Mouse (Mus musculus): ENCODE data around the gene Iba57. TPM values are rescaled to one million over a fixed set of nuclear protein-coding genes. Genes with fewer than 3 reads are reported as not detected.

Gene Iba57
- polyA plus RNA-seq, 1 experiment from 2014 or later = 2.0 TPM

- Histone ChIP-seq H3K27ac (ENCODE audit: low read depth, low read length) (no peak within 1 kb of the TSS), H3K9ac (ENCODE audit: low read depth, low read length) (peak within 1 kb of the TSS; percentile 75), H3K36me3 (ENCODE audit: control insufficient read depth, insufficient read depth, low read length) (0 out of 2 replicates have a peak, but pooled peaks cover 2% of the 10 kb centered on the region), H3K4me3 (ENCODE audit: low read depth, low read length) (peak within 1 kb of the TSS; percentile 83), H3K4me1 (replicated peaks; ENCODE audit: control insufficient read depth, insufficient read depth, low read length) (no peaks in the 10 kb centered on the region; the same call in 1 of the 2 replicates), H3K9me3 (ENCODE audit: control insufficient read depth, low read length) (no peaks in the 10 kb centered on the region), H3K4me2 (replicated peaks; ENCODE audit: low read depth, low read length) (peak within 1 kb of the TSS; percentile 84), H3K27me3 (ENCODE audit: control insufficient read depth, insufficient read depth, low read length) (no peaks in the 10 kb centered on the region)
- DNase-seq (ENCODE audit: low spot score) (peak; percentile 98), ATAC-seq (ENCODE audit: low FRiP score) (peak; percentile 91)
- under 1% methylated on average over 63 of the region's 63 CpGs for WGBS
Observed at GRCm38 (mm10) chr11:59202081-59202995, 38.8 kb upstream of the Iba57 start, which contains the start of gene Mrpl55. Mrpl55 (plus strand) TSS chr11:59202486.

GRCm38 (mm10) chr11:59201216-59202002 lies 37.9 kb upstream of the Iba57 start:
- Histone ChIP-seq H3K27me3 (ENCODE audit: control insufficient read depth, insufficient read depth, low read length) (no peaks in the 10 kb centered on the region), H3K9me3 (ENCODE audit: control insufficient read depth, low read length) (no peaks in the 10 kb centered on the region), H3K9ac (ENCODE audit: low read depth, low read length) (peak overlapping the region; percentile 75; the same call in 1 of the 2 replicates), H3K27ac (ENCODE audit: low read depth, low read length) (no peak overlapping the region), H3K4me3 (ENCODE audit: low read depth, low read length) (peak overlapping the region; percentile 83), H3K36me3 (ENCODE audit: control insufficient read depth, insufficient read depth, low read length) (0 out of 2 replicates have a peak, but pooled peaks cover 2% of the 10 kb centered on the region), H3K4me1 (replicated peaks; ENCODE audit: control insufficient read depth, insufficient read depth, low read length) (no peaks in the 10 kb centered on the region; the same call in 1 of the 2 replicates), H3K4me2 (replicated peaks; ENCODE audit: low read depth, low read length) (peak overlapping the region; percentile 84)
- 35% methylated on average over 16 of the region's 16 CpGs for WGBS
- no peak for DNase-seq (ENCODE audit: low spot score)
- peak; percentile 8; the same call in 1 of the 2 replicates for ATAC-seq (ENCODE audit: low FRiP score)

- no peak overlapping the region for H3K4me3 ChIP-seq (ENCODE audit: low read depth, low read length)
- H3K9me3 ChIP-seq (ENCODE audit: control insufficient read depth, low read length) = no peaks in the 10 kb centered on the region
- no peaks in the 10 kb centered on the region for H3K27me3 ChIP-seq (ENCODE audit: control insufficient read depth, insufficient read depth, low read length)
- no peak for ATAC-seq (ENCODE audit: low FRiP score)
- DNase-seq (ENCODE audit: low spot score) = no peak
- H3K4me2 ChIP-seq (replicated peaks; ENCODE audit: low read depth, low read length) = no peak overlapping the region
- H3K27ac ChIP-seq (ENCODE audit: low read depth, low read length) = no peak overlapping the region
- H3K4me1 ChIP-seq (replicated peaks; ENCODE audit: control insufficient read depth, insufficient read depth, low read length) = no peaks in the 10 kb centered on the region
- no peak overlapping the region for H3K9ac ChIP-seq (ENCODE audit: low read depth, low read length)
- no peaks in the 10 kb centered on the region for H3K36me3 ChIP-seq (ENCODE audit: control insufficient read depth, insufficient read depth, low read length)
Observed at GRCm38 (mm10) chr11:59196230-59196629, 32.7 kb upstream of the Iba57 start.

- peak; percentile 88 for DNase-seq (ENCODE audit: low spot score)
- Histone ChIP-seq H3K36me3 (ENCODE audit: control insufficient read depth, insufficient read depth, low read length) (no peaks in the 10 kb centered on the region), H3K27ac (ENCODE audit: low read depth, low read length) (peak within 1 kb of the TSS; percentile 78), H3K9me3 (ENCODE audit: control insufficient read depth, low read length) (no peaks in the 10 kb centered on the region), H3K27me3 (ENCODE audit: control insufficient read depth, insufficient read depth, low read length) (no peaks in the 10 kb centered on the region), H3K4me1 (replicated peaks; ENCODE audit: control insufficient read depth, insufficient read depth, low read length) (0 out of 2 replicates have a peak, but pooled peaks cover 3% of the 10 kb centered on the region), H3K4me3 (ENCODE audit: low read depth, low read length) (peak within 1 kb of the TSS; percentile 65), H3K4me2 (replicated peaks; ENCODE audit: low read depth, low read length) (peak within 1 kb of the TSS; percentile 59), H3K9ac (ENCODE audit: low read depth, low read length) (peak within 1 kb of the TSS; percentile 69)
- peak; percentile 28 for ATAC-seq (ENCODE audit: low FRiP score)
- 7% methylated on average over 16 of the region's 16 CpGs for WGBS
Observed at GRCm38 (mm10) chr11:59192059-59192386, 28.5 kb upstream of the Iba57 start, which contains the start of gene Guk1. Guk1 (minus strand) TSS chr11:59192212.

GRCm38 (mm10) chr11:59191231-59192058 lies 27.9 kb upstream of the Iba57 start:
- Histone ChIP-seq H3K27ac (ENCODE audit: low read depth, low read length) (peak overlapping the region; percentile 78), H3K9me3 (ENCODE audit: control insufficient read depth, low read length) (no peaks in the 10 kb centered on the region), H3K27me3 (ENCODE audit: control insufficient read depth, insufficient read depth, low read length) (no peaks in the 10 kb centered on the region), H3K9ac (ENCODE audit: low read depth, low read length) (peak overlapping the region; percentile 69), H3K4me1 (replicated peaks; ENCODE audit: control insufficient read depth, insufficient read depth, low read length) (0 out of 2 replicates have a peak, but pooled peaks cover 3% of the 10 kb centered on the region), H3K36me3 (ENCODE audit: control insufficient read depth, insufficient read depth, low read length) (no peaks in the 10 kb centered on the region), H3K4me3 (ENCODE audit: low read depth, low read length) (peak overlapping the region; percentile 65), H3K4me2 (replicated peaks; ENCODE audit: low read depth, low read length) (peak overlapping the region; percentile 59)
- ATAC-seq (ENCODE audit: low FRiP score) (peak; percentile 94), DNase-seq (ENCODE audit: low spot score) (peak; percentile 88)
- under 1% methylated on average over 58 of the region's 59 CpGs for WGBS

GRCm38 (mm10) chr11:59187706-59188105 lies 24.2 kb upstream of the Iba57 start:
- WGBS = 84% methylated on average over 6 of the region's 6 CpGs
- Histone ChIP-seq H3K9me3 (ENCODE audit: control insufficient read depth, low read length) (no peaks in the 10 kb centered on the region), H3K4me3 (ENCODE audit: low read depth, low read length) (no peak overlapping the region), H3K27ac (ENCODE audit: low read depth, low read length) (no peak overlapping the region), H3K4me1 (replicated peaks; ENCODE audit: control insufficient read depth, insufficient read depth, low read length) (0 out of 2 replicates have a peak, but pooled peaks cover 3% of the 10 kb centered on the region), H3K27me3 (ENCODE audit: control insufficient read depth, insufficient read depth, low read length) (no peaks in the 10 kb centered on the region), H3K4me2 (replicated peaks; ENCODE audit: low read depth, low read length) (no peak overlapping the region), H3K36me3 (ENCODE audit: control insufficient read depth, insufficient read depth, low read length) (no peaks in the 10 kb centered on the region), H3K9ac (ENCODE audit: low read depth, low read length) (no peak overlapping the region)
- DNase-seq (ENCODE audit: low spot score) (no peak), ATAC-seq (ENCODE audit: low FRiP score) (no peak)

- no peak overlapping the region for H3K4me2 ChIP-seq (replicated peaks; ENCODE audit: low read depth, low read length)
- no peaks in the 10 kb centered on the region for H3K27me3 ChIP-seq (ENCODE audit: control insufficient read depth, insufficient read depth, low read length)
- no peak overlapping the region for H3K9ac ChIP-seq (ENCODE audit: low read depth, low read length)
- H3K4me1 ChIP-seq (replicated peaks; ENCODE audit: control insufficient read depth, insufficient read depth, low read length) = no peaks in the 10 kb centered on the region
- WGBS = 78% methylated on average over 5 of the region's 5 CpGs
- DNase-seq (ENCODE audit: low spot score) (no peak), ATAC-seq (ENCODE audit: low FRiP score) (no peak)
- no peaks in the 10 kb centered on the region for H3K9me3 ChIP-seq (ENCODE audit: control insufficient read depth, low read length)
- no peak overlapping the region for H3K27ac ChIP-seq (ENCODE audit: low read depth, low read length)
- no peak overlapping the region for H3K4me3 ChIP-seq (ENCODE audit: low read depth, low read length)
- no peaks in the 10 kb centered on the region for H3K36me3 ChIP-seq (ENCODE audit: control insufficient read depth, insufficient read depth, low read length)
Observed at GRCm38 (mm10) chr11:59185490-59185889, 22.0 kb upstream of the Iba57 start.

- no peak overlapping the region for H3K4me3 ChIP-seq (ENCODE audit: low read depth, low read length)
- H3K9ac ChIP-seq (ENCODE audit: low read depth, low read length) = no peak overlapping the region
- no peak for ATAC-seq (ENCODE audit: low FRiP score)
- peaks cover under 1% of the 10 kb centered on the region for H3K27me3 ChIP-seq (ENCODE audit: control insufficient read depth, insufficient read depth, low read length)
- no peaks in the 10 kb centered on the region for H3K4me1 ChIP-seq (replicated peaks; ENCODE audit: control insufficient read depth, insufficient read depth, low read length)
- H3K4me2 ChIP-seq (replicated peaks; ENCODE audit: low read depth, low read length) = no peak overlapping the region
- H3K27ac ChIP-seq (ENCODE audit: low read depth, low read length) = no peak overlapping the region
- H3K36me3 ChIP-seq (ENCODE audit: control insufficient read depth, insufficient read depth, low read length) = no peaks in the 10 kb centered on the region
- peak; percentile 51 for DNase-seq (ENCODE audit: low spot score)
- H3K9me3 ChIP-seq (ENCODE audit: control insufficient read depth, low read length) = no peaks in the 10 kb centered on the region
- WGBS = 39% methylated on average over 3 of the region's 3 CpGs
Observed at GRCm38 (mm10) chr11:59183821-59184220, 20.3 kb upstream of the Iba57 start.
